Mouse (Mus musculus) embryonic fibroblast, embryonic 13.5 days (primary cell): ENCODE results near the gene Masp1.

Experiments used
- CTCF ChIP-seq: IDR thresholded peaks from 2 replicates; pipeline ENCODE4 v1.5.1; 2011; ENCODE audit warnings: mild to moderate bottlenecking, control low read depth, low read length, moderate library complexity, borderline replicate concordance; ENCODE audit not compliant: insufficient read depth
- POLR2A ChIP-seq: IDR thresholded peaks from 2 replicates; pipeline ENCODE4 v1.6.1; 2011; ENCODE audit warnings: low read depth, mild to moderate bottlenecking, control low read depth, low read length, moderate library complexity

DNA sequence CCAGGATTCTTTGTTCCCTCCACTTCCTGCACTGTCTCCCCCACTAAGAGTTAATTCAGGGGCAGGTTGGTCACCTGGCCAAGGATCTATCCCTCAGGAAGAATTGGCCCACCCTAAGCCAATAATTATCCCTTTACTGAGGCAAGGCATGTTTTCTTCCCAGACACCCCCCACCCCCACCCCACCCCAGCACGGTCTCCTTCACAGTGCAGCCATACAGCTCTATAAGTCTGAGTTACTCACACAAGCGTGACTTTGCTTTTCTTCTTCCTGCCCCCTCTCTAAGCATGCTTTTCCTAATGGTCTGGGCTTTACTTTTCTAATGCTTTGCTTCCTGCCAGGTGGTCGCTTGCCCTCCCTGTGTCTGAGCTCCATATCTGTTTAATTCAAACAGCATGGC lies 118.7 kb downstream of the Masp1 start:
- no peak for TF ChIP-seq POLR2A
- no peak for TF ChIP-seq CTCF
